Mouse (Mus musculus): ENCODE measurements around the gene Cdkal1.

GRCm38 (mm10) chr13:29224815-29225214, 630.7 kb downstream of the Cdkal1 start:
- no peak for TF ChIP-seq CTCF (IDR thresholded peaks at IDR 0.05; ENCODE audit: low read depth)
- TF ChIP-seq EP300 (IDR thresholded peaks at IDR 0.05; ENCODE audit: low read depth): no peak

Data from liver, postnatal 0 days (tissue).